Mouse (Mus musculus) urinary bladder, postnatal 10 days (tissue): Measurements from ENCODE around the gene Cyp2w1.
"Not testable (repeated sequence)": the region's sequence is repeated elsewhere in the genome, so short reads cannot be mapped to it uniquely, and the experiment has no call there.

ENCODE experiments used
- DNase-seq: peaks from one replicate; pipeline ENCODE4 v3.0.0; 2022; ENCODE audit warnings: low spot score

The Cyp2w1 gene

GRCm38 (mm10) chr5:139332590-139333272 is 19.7 kb upstream of the Cyp2w1 start:
- DNase-seq = no peak

- no peak for DNase-seq
Measured at GRCm38 (mm10) chr5:139333301-139334013, 19.0 kb upstream of the Cyp2w1 start.

DNA sequence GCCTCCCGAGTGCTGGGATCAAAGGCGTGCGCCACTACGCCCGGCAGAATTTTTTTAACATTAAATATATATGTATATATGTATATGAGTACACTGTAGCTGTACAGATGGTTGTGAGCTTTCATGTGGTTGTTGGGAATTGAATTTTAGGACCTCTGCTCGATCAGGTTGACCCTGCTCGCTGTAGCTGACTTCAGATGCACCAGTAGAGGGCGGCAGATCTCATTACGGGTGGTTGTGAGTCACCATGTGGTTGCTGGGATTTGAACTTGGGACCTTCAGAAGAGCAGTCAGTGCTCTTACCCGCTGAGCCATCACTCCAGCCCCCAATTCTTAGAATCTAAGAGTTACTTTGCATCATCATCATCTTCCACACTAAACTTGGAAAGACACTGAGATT is 18.0 kb upstream of the Cyp2w1 start:
- DNase-seq = not testable (repeated sequence)

- DNase-seq = no peak
Measured at GRCm38 (mm10) chr5:139335634-139336033, 16.8 kb upstream of the Cyp2w1 start.

- no peak for DNase-seq
Measured at GRCm38 (mm10) chr5:139337826-139338370, 14.5 kb upstream of the Cyp2w1 start.

DNA sequence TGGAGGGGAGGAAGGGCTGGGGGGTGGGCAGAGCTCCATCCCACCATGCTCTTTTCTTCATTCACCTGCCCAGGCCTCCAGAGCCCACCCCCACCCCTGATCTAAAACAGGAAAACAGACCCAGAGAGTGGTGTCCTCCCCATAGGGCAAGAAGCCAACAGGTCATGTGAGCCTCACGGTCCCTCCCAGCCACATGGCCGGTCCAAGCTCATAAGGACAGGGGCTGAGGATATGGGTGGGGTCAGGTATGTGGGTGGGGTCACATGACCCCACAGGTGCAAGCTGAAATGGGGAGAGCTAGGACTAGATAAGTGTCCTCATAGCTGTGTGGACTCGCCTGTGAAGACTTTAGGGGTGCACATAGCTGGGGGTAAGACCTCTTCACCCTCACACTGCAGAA is 14.0 kb upstream of the Cyp2w1 start:
- DNase-seq = no peak

DNA sequence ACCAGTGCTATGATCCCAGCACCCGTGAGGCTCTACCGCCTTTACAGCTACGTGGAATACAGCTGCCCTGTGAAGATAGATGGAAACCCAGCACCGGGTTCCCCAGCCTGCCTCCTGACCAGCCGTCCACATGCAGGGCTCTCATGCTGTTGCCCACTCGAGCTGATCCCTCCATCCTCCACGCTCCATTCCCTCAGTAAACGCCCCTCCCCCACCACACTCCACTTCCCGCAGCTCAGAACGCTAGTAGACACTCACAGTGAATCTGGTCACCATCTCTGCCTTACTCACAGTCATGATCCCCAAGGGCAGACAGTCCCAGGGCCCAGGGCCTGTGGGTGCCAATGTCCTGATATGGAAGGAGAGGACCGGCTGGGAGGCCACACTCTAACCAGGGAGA is 13.5 kb upstream of the Cyp2w1 start:
- no peak for DNase-seq

- DNase-seq = no peak
Measured at GRCm38 (mm10) chr5:139344021-139344686, 8.3 kb upstream of the Cyp2w1 start.

GRCm38 (mm10) chr5:139344687-139345363 is 7.6 kb upstream of the Cyp2w1 start:
- peak; percentile 88 for DNase-seq

DNA sequence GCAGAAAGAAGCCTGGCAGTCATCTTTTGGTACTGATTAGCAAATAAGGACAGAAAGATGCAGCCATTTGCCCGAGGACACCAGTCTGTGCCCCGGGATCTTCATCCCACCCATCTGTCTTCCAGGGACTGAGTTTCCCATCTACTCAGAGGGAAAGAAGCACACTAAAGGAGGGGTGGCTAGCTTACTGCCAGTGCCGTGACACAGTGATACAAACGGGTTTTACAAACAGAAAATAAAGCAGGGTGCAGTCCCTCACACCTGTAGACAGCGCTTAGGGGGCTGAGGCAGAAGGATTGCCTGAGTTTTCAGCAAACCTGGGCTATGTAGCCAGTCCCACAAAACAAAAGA is 7.1 kb upstream of the Cyp2w1 start:
- DNase-seq = no peak

- no peak for DNase-seq
Measured at GRCm38 (mm10) chr5:139347225-139347624, 5.2 kb upstream of the Cyp2w1 start.

DNA sequence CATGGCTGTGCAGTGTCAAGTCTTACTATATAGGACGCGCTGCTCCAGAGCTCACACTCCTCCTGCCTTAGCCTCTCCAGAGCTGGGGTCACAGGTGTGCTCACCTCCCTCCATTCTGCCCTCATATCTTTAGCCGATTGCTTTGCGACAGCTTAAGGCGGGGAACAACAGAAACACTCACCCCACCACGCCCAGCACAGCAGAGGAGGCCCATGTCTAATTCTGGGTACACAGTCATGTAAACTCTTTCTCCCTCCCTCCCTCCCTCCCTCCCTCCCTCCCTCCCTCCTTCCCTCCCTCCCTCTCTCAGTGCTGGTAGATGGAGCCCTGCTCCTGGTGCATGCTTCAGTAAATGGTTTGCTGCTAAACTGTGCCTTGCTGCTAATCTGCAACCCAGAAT is 2.7 kb upstream of the Cyp2w1 start:
- no peak for DNase-seq

GRCm38 (mm10) chr5:139351134-139351533 is 1.3 kb upstream of the Cyp2w1 start, which contains the start of gene Cox19:
Cox19 (minus strand) TSS chr5:139351418.
- DNase-seq = no peak

DNA sequence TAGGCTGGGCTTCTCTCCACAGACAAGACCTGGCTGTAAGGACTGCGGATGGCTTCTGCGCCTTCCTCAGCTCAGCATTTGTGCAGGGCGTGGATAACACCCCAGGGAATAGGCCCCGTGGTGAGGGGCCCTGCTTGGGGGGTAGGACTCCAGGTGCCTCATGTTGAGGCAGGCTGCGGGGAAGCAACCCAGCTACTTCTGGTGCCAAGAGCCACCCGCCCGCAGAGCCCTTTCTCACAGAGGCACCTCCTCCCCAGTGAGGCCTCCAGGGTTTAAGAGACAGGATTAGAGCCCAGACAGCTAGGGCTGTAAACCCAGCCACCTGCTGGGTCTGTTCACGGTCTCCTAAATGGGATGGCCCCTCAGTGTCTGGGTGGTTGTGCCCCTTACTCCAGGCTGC is 789 bp upstream of the Cyp2w1 start:
- DNase-seq = no peak

DNA sequence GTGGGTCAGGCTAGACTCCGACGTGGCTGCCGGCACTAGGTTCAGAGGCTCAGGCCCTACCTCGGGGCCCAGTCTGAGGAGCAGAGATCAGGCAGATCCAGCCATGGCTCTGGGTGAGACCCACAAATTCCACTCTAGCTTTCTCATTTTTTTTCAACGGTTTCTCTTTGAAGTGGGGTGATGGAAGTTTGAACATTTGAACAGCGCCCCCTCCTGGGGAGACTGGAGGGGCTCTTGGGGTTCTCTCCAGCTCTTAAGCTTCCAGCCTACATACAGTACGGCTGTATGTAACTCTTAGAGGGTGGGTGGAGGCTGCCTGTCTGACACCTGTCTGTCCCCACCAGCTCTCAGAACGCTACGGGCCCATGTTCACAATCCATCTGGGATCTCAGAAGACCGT is 1.1 kb downstream of the Cyp2w1 start:
- no peak for DNase-seq

DNA sequence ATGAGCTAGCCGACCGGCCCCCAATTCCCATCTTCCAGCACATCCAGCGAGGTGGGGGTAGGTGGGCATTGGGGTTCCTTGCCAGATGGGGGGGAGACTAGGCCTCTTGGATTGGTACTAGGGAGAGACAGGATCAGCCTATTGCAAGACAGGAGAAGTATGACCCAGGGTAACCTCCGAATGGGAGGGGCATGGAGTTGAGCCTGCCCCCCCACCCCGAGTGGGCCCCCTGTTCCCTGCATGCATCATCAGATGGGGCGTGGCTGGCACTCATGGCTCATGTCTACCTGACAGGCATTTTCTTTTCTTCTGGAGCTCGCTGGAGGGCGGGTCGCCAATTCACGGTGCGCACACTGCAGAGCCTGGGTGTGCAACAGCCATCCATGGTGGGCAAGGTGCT is 1.5 kb downstream of the Cyp2w1 start:
- no peak for DNase-seq

- peak; percentile 71 for DNase-seq
Measured at GRCm38 (mm10) chr5:139355235-139355772, 2.9 kb downstream of the Cyp2w1 start.

DNA sequence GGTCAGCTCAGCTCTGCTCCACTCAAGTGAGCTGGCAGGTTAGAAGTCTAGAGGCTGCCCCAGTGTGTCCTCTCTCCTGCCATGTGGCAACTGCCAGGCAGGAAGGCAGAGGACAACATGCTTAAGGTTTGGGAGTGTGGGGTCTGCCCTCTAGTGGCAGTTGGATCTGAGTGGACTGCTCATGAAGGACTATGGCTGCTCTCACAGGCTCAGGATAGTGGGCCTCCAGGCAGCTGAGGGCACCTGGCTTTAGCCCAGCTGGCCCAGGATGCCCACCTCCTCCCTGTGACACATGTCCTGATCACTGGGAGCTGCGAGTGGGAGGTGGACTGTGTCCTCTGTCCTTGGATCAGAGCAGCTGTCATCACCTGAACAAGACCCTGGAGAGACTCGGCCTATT is 6.2 kb downstream of the Cyp2w1 start:
- DNase-seq = no peak

DNA sequence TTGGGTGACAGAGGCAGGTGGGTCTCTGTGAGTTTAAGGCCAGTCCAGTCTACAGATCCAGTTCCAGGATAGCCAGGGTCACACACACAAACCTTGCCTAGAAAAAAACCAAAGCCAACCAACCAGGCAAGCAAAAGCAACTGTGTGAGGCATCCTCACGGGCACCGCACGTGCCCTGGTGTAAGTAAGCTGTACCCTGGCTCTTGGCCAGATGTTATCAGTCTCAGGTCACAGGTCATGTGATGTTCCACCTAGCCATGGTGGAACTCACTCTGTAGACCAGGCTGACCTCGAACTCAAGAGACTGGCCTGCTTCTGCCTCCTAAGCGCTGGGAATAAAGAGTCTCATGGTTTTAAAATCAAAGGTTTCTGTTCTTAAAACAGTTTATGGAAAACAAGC is 6.8 kb downstream of the Cyp2w1 start:
- no peak for DNase-seq

- no peak for DNase-seq
Measured at GRCm38 (mm10) chr5:139363858-139364257, 11.4 kb downstream of the Cyp2w1 start.

DNA sequence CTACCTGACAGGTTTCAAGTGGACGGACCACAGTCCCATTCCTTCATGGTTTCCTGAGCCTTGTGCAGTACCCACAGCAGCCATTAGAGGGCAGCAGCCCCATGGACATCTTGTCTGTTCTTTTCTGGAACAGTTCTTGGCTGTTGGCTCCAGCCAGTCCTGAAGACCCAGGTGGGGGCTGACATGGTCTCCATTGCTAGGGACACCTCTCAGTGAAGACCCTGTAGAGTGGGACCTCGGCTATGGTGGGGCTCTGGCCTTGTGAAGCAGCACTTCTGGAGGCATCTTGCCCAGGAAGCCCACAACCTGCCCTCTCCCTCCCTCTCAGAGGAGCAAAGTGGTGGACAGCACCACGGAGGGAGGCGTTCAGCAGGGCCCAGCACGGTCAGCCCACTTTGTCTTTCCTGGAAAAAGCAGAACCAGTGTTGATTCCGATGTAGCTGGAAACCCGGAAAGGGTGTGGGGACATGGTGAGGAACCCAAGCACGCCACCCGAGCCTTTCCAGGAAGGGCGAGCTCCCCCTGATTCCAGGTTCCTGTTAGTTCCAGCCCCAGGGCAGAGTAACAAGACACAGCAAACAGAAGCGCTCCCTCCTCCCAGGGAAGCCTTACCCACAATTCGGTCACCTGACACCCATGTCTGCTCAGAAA is 12.0 kb downstream of the Cyp2w1 start:
- DNase-seq = peak; percentile 72
